Mouse (Mus musculus) hindbrain, embryonic 12.5 days (tissue): ENCODE measurements at regions not wholly inside any gene's neighbourhood (a gene's known extent, or its start where the extent isn't known, plus 50 kb on each side); places are given as distances from the start of the nearest gene placed in this dataset.

Experiments
- ATAC-seq: fragments of 200-750 bp; cut with Nextera tagmentation; 2 replicates; pipeline ENCODE4 v1.8.0; 2017; ENCODE audit warnings: moderate TSS enrichment; ENCODE audit not compliant: low FRiP score
- H3K27ac ChIP-seq: fragments of 300-500 bp; sonication (generic); 2 replicates; pipeline ENCODE4 v1.5.1; 2016; ENCODE audit warnings: mild to moderate bottlenecking
- H3K27me3 ChIP-seq: fragments of 300-500 bp; sonication (generic); 2 replicates; pipeline ENCODE4 v1.6.1; 2016; ENCODE audit warnings: mild to moderate bottlenecking
- H3K36me3 ChIP-seq: fragments of 300-500 bp; sonication (generic); 2 replicates; pipeline ENCODE4 v1.6.1; 2016; ENCODE audit warnings: mild to moderate bottlenecking
- H3K4me1 ChIP-seq: fragments of 300-500 bp; sonication (generic); 2 replicates; pipeline ENCODE4 v1.6.1; 2016
- H3K4me2 ChIP-seq: fragments of 300-500 bp; sonication (generic); replicated peaks from 2 replicates; pipeline ENCODE4 v1.6.1; 2016; ENCODE audit warnings: mild to moderate bottlenecking
- H3K4me3 ChIP-seq: fragments of 300-500 bp; sonication (generic); 2 replicates; pipeline ENCODE4 v1.5.1; 2016; ENCODE audit warnings: mild to moderate bottlenecking
- H3K9ac ChIP-seq: fragments of 300-500 bp; sonication (generic); 2 replicates; pipeline ENCODE4 v1.6.1; 2016; ENCODE audit warnings: mild to moderate bottlenecking, moderate library complexity
- H3K9me3 ChIP-seq: fragments of 300-500 bp; sonication (generic); replicated peaks from 2 replicates; pipeline ENCODE4 v1.6.1; 2016; ENCODE audit warnings: mild to moderate bottlenecking
- WGBS: fragments of 180-500 bp; shearing (Covaris S2); methylation state at CpG from one replicate; pipeline ENCODE4 v1.1.7; 2016; 5-methylcytosine and 5-hydroxymethylcytosine counted together

GRCm38 (mm10) chr14:28626951-28627350, 122.4 kb downstream of the Wnt5a start:
- Histone ChIP-seq H3K27me3 (no peaks in the 10 kb centered on the region), H3K4me2 (no peak overlapping the region), H3K9ac (no peak overlapping the region), H3K4me3 (no peak overlapping the region), H3K4me1 (no peaks in the 10 kb centered on the region), H3K27ac (no peak overlapping the region), H3K9me3 (no peaks in the 10 kb centered on the region), H3K36me3 (no peaks in the 10 kb centered on the region)
- WGBS: 95% methylated on average over 3 of the region's 3 CpGs
- ATAC-seq: no peak

- no peaks in the 10 kb centered on the region for H3K36me3 ChIP-seq
- no peaks in the 10 kb centered on the region for H3K9me3 ChIP-seq
- no peak for ATAC-seq
- no peak overlapping the region for H3K4me3 ChIP-seq
- H3K27ac ChIP-seq: no peak overlapping the region
- no peaks in the 10 kb centered on the region for H3K4me1 ChIP-seq
- H3K9ac ChIP-seq: no peak overlapping the region
- no peaks in the 10 kb centered on the region for H3K27me3 ChIP-seq
- no peak overlapping the region for H3K4me2 ChIP-seq
Observed at GRCm38 (mm10) chr14:28635175-28635574, 130.6 kb downstream of the Wnt5a start.

- no peaks in the 10 kb centered on the region for H3K36me3 ChIP-seq
- 79% methylated on average over 5 of the region's 5 CpGs for WGBS
- H3K9ac ChIP-seq: no peak overlapping the region
- no peak overlapping the region for H3K4me3 ChIP-seq
- ATAC-seq: no peak
- H3K4me1 ChIP-seq: no peaks in the 10 kb centered on the region
- H3K27me3 ChIP-seq: no peaks in the 10 kb centered on the region
- no peaks in the 10 kb centered on the region for H3K9me3 ChIP-seq
- no peak overlapping the region for H3K4me2 ChIP-seq
- H3K27ac ChIP-seq: no peak overlapping the region
Observed at GRCm38 (mm10) chr14:28639056-28639455, 134.5 kb downstream of the Wnt5a start.

GRCm38 (mm10) chr14:28645807-28646206, 141.3 kb downstream of the Wnt5a start:
- Histone ChIP-seq H3K36me3 (no peaks in the 10 kb centered on the region), H3K27me3 (no peaks in the 10 kb centered on the region), H3K4me3 (no peak overlapping the region), H3K27ac (no peak overlapping the region), H3K9ac (no peak overlapping the region), H3K4me2 (no peak overlapping the region), H3K4me1 (no peaks in the 10 kb centered on the region), H3K9me3 (no peaks in the 10 kb centered on the region)
- WGBS: 84% methylated on average over 2 of the region's 2 CpGs
- ATAC-seq: no peak

GRCm38 (mm10) chr14:28649411-28649810, 144.9 kb downstream of the Wnt5a start:
- Histone ChIP-seq H3K27me3 (no peaks in the 10 kb centered on the region), H3K9me3 (no peaks in the 10 kb centered on the region)
- no peak for ATAC-seq

GRCm38 (mm10) chr14:28653059-28653930, 148.7 kb downstream of the Wnt5a start:
- H3K9ac ChIP-seq: no peak overlapping the region
- 79% methylated on average over 10 of the region's 10 CpGs for WGBS
- no peaks in the 10 kb centered on the region for H3K9me3 ChIP-seq
- H3K4me1 ChIP-seq: no peaks in the 10 kb centered on the region
- no peaks in the 10 kb centered on the region for H3K27me3 ChIP-seq
- H3K36me3 ChIP-seq: no peaks in the 10 kb centered on the region
- no peak for ATAC-seq
- H3K4me2 ChIP-seq: no peak overlapping the region
- H3K4me3 ChIP-seq: no peak overlapping the region
- no peak overlapping the region for H3K27ac ChIP-seq

More at GRCm38 (mm10) chr14:28649411-28649810, 144.9 kb downstream of the Wnt5a start:
- Histone ChIP-seq H3K27ac (no peak overlapping the region), H3K4me1 (no peaks in the 10 kb centered on the region), H3K4me2 (no peak overlapping the region), H3K9ac (no peak overlapping the region), H3K36me3 (no peaks in the 10 kb centered on the region), H3K4me3 (no peak overlapping the region)

GRCm38 (mm10) chr14:28657216-28657615, 152.7 kb downstream of the Wnt5a start:
- ATAC-seq: no peak
- H3K4me1 ChIP-seq: no peaks in the 10 kb centered on the region
- no peaks in the 10 kb centered on the region for H3K27me3 ChIP-seq
- no peak overlapping the region for H3K4me2 ChIP-seq
- H3K27ac ChIP-seq: no peak overlapping the region
- H3K36me3 ChIP-seq: no peaks in the 10 kb centered on the region
- H3K9ac ChIP-seq: no peak overlapping the region
- no peak overlapping the region for H3K4me3 ChIP-seq
- WGBS: 93% methylated on average over 8 of the region's 8 CpGs
- H3K9me3 ChIP-seq: no peaks in the 10 kb centered on the region

- Histone ChIP-seq H3K9me3 (no peaks in the 10 kb centered on the region), H3K27ac (no peak overlapping the region), H3K4me3 (no peak overlapping the region), H3K36me3 (no peaks in the 10 kb centered on the region), H3K4me1 (peaks cover 11% of the 10 kb centered on the region), H3K9ac (no peak overlapping the region), H3K27me3 (no peaks in the 10 kb centered on the region), H3K4me2 (no peak overlapping the region)
- no peak for ATAC-seq
- WGBS: 41% methylated on average over 5 of the region's 5 CpGs
Observed at GRCm38 (mm10) chr14:28660872-28661588, 156.5 kb downstream of the Wnt5a start.

- Histone ChIP-seq H3K27ac (no peak overlapping the region), H3K4me3 (no peak overlapping the region), H3K4me2 (no peak overlapping the region), H3K9ac (no peak overlapping the region), H3K36me3 (no peaks in the 10 kb centered on the region), H3K9me3 (no peaks in the 10 kb centered on the region), H3K27me3 (no peaks in the 10 kb centered on the region), H3K4me1 (peaks cover 11% of the 10 kb centered on the region)
- 93% methylated on average over 1 of the region's 1 CpGs for WGBS
- ATAC-seq: no peak
Observed at GRCm38 (mm10) chr14:28663316-28663715, 158.8 kb downstream of the Wnt5a start.

GRCm38 (mm10) chr14:28664121-28664520, 159.6 kb downstream of the Wnt5a start:
- no peak for ATAC-seq
- H3K4me3 ChIP-seq: no peak overlapping the region
- H3K4me1 ChIP-seq: peaks cover 11% of the 10 kb centered on the region
- H3K36me3 ChIP-seq: no peaks in the 10 kb centered on the region
- H3K4me2 ChIP-seq: no peak overlapping the region
- H3K9ac ChIP-seq: no peak overlapping the region
- WGBS: 39% methylated on average over 7 of the region's 7 CpGs
- no peaks in the 10 kb centered on the region for H3K9me3 ChIP-seq
- H3K27ac ChIP-seq: no peak overlapping the region
- H3K27me3 ChIP-seq: no peaks in the 10 kb centered on the region

GRCm38 (mm10) chr14:28675476-28675875, 170.9 kb downstream of the Wnt5a start:
- no peak overlapping the region for H3K4me3 ChIP-seq
- H3K27ac ChIP-seq: no peak overlapping the region
- no peak overlapping the region for H3K4me2 ChIP-seq
- ATAC-seq: no peak
- no peak overlapping the region for H3K9ac ChIP-seq
- no peaks in the 10 kb centered on the region for H3K36me3 ChIP-seq
- 58% methylated on average over 5 of the region's 5 CpGs for WGBS
- no peaks in the 10 kb centered on the region; the same call in 1 of the 2 replicates for H3K9me3 ChIP-seq
- no peaks in the 10 kb centered on the region for H3K27me3 ChIP-seq
- no peaks in the 10 kb centered on the region for H3K4me1 ChIP-seq

- ATAC-seq: no peak
- H3K9me3 ChIP-seq: no peaks in the 10 kb centered on the region
- no peak overlapping the region for H3K27ac ChIP-seq
- H3K4me1 ChIP-seq: no peaks in the 10 kb centered on the region
- H3K4me3 ChIP-seq: no peak overlapping the region
- H3K36me3 ChIP-seq: no peaks in the 10 kb centered on the region
- 69% methylated on average over 2 of the region's 2 CpGs for WGBS
- no peaks in the 10 kb centered on the region for H3K27me3 ChIP-seq
- no peak overlapping the region for H3K9ac ChIP-seq
- H3K4me2 ChIP-seq: no peak overlapping the region
Observed at GRCm38 (mm10) chr14:28699780-28700179, 195.2 kb downstream of the Wnt5a start.

GRCm38 (mm10) chr14:28704729-28705128, 200.2 kb downstream of the Wnt5a start:
- H3K4me2 ChIP-seq: no peak overlapping the region
- no peaks in the 10 kb centered on the region for H3K4me1 ChIP-seq
- H3K27ac ChIP-seq: no peak overlapping the region
- no peak overlapping the region for H3K9ac ChIP-seq
- ATAC-seq: no peak
- H3K9me3 ChIP-seq: no peaks in the 10 kb centered on the region
- H3K4me3 ChIP-seq: no peak overlapping the region
- H3K27me3 ChIP-seq: no peaks in the 10 kb centered on the region
- H3K36me3 ChIP-seq: no peaks in the 10 kb centered on the region
- WGBS: 96% methylated on average over 5 of the region's 5 CpGs
